Mouse (Mus musculus) ES-E14 (cell line): ENCODE measurements at regions not wholly inside any gene's neighbourhood (a gene's known extent, or its start where the extent isn't known, plus 50 kb on each side); places are given as distances from the start of the nearest gene placed in this dataset.

Experiments used
- CHD2 ChIP-seq: IDR thresholded peaks from 2 replicates; pipeline ENCODE4 v1.6.1; 2014; ENCODE audit warnings: mild to moderate bottlenecking, low read depth, low read length, inconsistent platforms
- HCFC1 ChIP-seq: IDR thresholded peaks from 2 replicates; pipeline ENCODE4 v1.6.1; 2012; ENCODE audit warnings: low read length, inconsistent platforms, borderline replicate concordance; ENCODE audit not compliant: insufficient read depth
- MAFK ChIP-seq: IDR thresholded peaks from 2 replicates; pipeline ENCODE4 v1.6.1; 2014; ENCODE audit warnings: mild to moderate bottlenecking, low read depth, low read length, inconsistent platforms; ENCODE audit not compliant: insufficient read depth
- ZNF384 ChIP-seq: IDR thresholded peaks from 2 replicates; pipeline ENCODE4 v1.6.1; 2012; ENCODE audit warnings: low read depth, low read length, inconsistent platforms

GRCm38 (mm10) chr1:169233368-169233767 lies 297.9 kb downstream of the Nuf2 start:
- TF ChIP-seq MAFK (no peak), CHD2 (no peak), HCFC1 (no peak), ZNF384 (no peak)
